Mouse (Mus musculus) kidney, adult 2 months (tissue): ENCODE results near the gene Dpp4.

Source experiments
- CTCF ChIP-seq: fragments of 200-500 bp; conservative IDR thresholded peaks from 2 replicates; pipeline ENCODE4 v1.5.1; 2011; ENCODE audit warnings: low read depth, mild to moderate bottlenecking, control low read depth, low read length, moderate library complexity, mixed read lengths; ENCODE audit not compliant: insufficient read depth, insufficient read length
- POLR2A ChIP-seq: fragments of 200-500 bp; IDR thresholded peaks from one replicate; pipeline ENCODE4 v1.6.1; 2011; ENCODE audit warnings: low read depth, low read length, control low read depth

GRCm38 (mm10) chr2:62368349-62369053 is 43.5 kb downstream of the Dpp4 start:
- TF ChIP-seq POLR2A, result no peak
- no peak for TF ChIP-seq CTCF
